Mouse (Mus musculus): ENCODE data around the gene Dolk.

Dolk gene

DNA sequence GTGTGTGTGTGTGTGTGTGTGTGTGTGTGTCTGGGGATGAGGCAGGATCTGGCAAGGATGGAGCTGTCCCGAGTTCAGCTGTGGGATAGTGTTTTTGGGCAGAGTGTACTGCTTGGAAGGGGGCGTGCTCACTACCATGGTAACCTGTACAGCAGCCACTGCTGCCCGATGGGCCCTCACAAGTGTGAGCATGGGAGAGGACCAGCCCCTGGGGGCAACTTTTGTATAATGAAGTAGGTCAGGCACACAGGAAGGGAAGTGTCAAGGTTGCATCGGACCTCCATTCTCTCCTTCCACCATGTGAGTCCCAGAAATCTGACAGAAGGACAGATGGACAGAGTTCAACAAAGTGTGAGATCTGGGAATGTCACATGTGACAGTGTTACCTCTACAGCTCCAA, 38.5 kb downstream of the Dolk start:
- DNase-seq: no peak

DNA sequence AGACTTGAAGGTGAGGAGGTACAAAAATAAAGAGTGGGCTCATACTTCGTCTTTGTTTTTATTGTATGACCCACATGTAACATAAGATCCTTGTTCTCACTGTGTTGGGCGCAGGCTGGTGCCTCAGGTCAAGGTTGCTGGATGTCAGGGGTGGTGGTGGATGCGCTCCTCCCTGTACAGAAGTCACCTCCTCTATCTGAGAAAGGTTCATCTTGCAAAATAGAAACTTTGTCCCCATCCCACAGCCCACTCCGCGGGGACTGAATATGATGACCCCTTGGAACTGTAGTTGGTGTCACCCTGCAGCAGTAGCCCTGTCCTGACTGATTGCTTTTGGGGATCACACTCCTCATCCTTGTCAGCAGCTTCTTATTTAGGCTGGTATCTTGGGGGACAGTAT, 39.1 kb downstream of the Dolk start:
- DNase-seq: no peak

DNA sequence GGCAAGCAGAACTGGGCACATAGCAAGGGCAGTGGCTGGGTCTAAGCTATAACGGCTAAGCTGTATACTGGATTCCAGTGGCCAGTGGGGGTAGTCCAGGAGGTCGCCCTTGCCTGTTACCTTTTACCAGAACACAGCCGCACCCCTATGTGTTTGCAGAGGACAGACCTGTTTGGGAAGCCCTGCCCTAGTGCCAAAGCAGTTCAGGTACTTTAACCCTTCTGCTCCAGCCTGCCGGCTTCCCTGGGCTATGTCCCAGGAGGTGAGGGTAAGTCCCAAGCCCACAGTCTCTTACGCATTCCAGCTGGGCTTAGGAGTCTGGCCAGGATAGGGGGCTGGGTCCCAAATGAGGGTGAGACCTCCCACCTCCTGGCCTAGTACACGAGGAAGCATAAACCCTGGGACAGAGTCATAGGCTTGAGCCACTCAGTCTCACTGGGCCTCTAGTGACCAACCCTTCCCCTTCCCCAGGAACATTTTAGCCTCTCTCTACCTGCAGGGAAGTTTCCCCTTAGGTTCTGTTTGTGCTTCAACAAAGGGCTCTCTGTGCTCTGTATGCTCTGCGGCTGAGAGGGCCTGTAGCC, 41.4 kb downstream of the Dolk start:
- DNase-seq: no peak

DNA sequence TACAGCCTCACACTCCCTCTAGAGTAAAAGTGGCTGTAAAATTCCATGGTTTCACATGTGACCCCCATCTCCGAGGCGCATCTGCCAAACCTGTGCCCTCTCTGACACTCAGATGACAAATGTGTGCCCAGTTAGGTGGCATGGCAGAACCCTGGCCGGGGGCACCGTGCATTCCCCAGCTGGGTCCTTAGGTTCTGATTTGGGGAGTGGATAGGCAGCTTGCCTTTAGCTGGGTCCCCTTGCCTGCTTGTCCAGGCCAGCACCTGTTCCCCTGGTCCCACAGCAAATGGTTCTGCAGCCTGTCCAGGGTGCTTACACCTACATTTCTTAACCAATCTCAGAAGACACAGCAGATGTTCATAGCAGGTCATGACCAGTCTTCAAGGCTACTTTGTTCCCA, 42.7 kb downstream of the Dolk start:
- DNase-seq: no peak

DNA sequence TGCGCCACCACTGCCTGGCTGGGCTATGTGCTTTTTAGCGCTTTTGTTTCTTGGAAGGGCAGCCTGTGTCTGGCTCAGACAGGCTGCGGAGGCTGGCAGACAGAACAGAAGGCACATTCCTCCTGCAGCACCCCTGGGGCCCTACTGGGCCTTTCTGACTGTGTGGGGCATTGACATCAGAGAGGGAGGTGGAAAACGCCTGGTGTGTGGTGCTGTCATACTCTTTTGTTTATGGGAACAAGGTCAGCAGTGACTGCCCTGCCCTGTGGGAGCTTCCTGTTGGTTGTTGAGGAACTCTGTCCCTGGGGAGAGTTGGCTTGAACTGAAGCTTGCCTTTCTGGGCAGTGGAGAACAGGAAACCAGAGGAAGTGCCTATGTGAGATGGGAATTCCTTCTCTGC, 43.6 kb downstream of the Dolk start:
- DNase-seq: peak; percentile 71

DNA sequence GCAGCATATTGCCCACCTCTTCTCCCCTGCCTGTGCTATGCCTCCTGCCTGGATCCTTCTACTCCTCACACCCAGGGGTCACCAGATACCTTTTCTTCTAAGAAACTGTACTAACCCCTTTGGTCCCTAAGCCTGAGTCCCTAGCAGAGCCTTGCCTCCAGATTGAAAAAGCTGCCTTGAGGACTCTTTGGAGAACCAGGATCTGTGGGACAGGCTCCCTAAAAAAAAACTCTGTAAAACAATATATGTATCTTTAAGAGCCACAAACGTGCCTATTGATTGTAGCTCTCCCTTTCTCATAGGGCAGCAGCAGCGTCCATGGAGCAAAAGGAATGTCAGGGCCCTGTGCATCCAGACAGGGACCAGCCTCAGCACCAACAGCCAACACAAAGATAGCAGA, 45.9 kb downstream of the Dolk start, which contains the start of gene Gm28035:
TSS of gene Gm28035 (plus strand) at position 301 of the 400 bp plus-strand sequence.
- DNase-seq: no peak

DNA sequence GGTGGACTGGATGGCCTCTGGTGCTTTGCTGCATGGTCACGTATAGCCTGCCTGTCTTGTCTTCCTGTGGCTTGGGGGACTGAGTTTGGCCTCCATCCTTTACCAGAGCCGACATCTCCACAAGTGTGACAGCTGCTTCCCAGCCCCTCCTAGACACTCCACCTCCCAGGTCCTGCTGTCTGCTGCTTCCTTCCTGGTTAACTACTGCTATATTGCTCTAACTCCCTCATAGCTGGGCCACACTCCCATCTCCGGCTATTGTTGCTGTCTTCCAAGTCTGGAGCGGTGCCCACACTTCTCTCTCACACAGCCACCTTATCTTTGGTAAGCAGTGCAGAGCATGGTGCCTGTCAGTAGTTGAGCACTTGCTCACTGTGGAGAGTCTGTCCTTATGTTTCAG, 46.4 kb downstream of the Dolk start:
- peak; percentile 71 for DNase-seq

DNA sequence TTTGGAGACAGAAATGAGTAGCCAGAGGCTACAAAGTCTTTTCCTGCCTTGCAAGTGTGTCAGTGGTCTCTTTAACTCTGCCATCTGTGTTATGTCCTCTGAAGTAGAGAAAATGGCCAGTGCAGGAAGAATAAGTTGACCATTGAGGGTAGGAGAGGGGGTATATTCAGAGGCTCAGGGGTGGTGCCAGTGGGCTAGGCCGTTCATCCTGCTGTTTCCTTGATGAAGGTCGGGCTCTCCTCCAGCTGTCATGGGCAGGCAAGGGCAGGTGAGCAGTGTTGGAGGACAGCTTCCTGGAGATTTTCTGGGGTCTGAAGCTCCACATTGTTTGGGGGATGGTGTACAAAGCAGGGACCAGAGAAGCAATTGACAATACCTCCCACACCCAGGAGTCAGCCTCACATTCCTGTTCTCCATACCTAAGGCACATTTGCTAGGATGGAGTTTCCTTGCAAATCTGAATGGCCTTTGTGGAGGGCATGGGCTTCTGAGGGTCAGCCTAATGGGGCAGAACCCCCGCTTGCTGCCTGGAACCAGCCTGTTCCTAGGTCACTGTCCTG, 47.1 kb downstream of the Dolk start:
- no peak for DNase-seq

DNA sequence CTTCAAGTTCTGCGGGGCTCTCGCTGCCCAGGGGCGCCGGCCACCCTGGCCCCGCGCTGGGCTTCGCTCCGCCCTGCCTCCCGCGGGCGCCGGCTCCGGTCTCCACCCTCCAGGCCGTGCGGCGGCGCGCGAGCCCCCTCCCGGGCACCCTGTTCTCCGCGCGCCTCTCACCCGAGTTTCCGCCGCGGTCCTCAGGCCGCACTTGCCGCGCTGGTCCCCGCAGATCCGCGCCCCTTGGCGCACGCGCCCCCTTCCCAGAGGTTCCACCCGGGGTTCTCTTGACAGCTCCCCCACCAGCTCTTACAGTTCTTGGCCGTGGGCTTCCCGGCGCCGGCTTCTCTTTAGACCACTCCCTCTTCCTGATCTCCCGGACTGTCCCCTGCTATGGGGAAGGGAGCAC, 48.3 kb downstream of the Dolk start:
- peak; percentile 72 for DNase-seq

DNA sequence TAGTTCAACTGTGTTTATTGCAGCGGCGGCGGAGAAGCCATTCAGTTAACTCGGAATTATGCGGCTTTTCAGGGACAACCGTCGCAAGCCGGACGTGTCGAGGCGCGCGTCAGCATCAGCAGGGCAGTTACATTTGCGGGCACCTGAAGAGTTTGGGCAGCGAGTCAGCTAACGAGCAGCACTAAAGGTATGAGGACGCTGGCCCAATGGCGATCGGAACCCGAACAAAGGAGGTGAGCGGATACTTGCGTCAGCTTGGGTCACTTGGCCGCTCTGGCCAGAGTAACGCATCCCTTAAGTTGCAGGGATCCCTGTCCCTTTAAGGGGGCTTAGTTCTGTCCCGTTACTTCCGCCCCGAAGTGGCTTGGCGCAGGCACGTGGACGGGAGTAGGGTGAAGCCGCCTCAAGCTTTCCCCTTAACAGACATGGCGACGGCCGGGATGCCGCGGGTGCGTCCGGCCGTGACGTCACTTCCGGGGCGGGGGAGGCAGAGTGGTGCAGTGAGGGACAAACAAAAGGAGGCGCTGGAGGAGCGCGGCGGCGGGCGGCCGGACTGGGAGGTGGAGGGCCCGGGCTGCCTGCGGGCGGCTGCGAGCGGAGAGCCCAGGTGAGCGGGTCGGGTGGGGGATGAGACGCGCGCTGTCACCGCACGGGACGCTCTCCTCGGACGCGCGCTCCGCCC, 48.8 kb downstream of the Dolk start, which contains the start of gene Lrrc8a:
TSS of gene Lrrc8a (plus strand) at position 517 of the 682 bp plus-strand sequence.
- peak; percentile 100 for DNase-seq

DNA sequence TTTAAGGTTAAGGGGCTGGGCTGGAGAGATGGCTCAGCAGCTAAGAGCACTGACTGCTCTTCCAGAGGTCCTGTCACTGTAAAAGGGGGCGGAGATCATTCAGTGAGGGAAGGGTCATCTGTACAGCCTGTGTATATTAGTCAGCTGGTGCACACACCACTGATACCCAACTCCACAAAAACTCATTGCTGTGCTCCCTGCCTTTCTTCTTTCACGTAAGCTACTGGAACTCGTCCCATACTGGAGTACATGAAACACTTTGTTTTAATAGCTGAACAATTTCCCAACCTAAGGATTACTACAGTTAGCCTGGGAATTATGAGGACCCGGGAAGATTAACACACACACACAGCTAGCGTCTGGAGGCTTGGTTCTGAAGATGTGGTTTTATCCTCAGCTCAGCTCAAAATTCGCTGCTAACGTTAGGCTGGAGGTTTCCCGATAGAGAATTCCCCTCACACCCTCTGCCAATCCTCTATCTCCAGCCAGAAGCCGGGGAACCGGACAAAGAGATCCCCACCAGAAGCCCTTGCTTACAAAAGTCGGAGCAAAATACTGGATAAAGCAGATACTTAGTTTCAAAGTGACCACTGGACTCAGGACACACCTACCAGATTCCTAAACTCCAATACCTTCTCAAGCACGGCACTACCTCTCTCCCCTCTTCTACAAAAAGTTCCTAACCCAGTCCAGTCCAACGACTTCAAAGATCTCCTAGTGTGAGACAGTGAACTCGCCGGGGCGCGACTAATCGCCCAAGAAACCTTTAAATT, 49.5 kb downstream of the Dolk start:
- DNase-seq: no peak

DNA sequence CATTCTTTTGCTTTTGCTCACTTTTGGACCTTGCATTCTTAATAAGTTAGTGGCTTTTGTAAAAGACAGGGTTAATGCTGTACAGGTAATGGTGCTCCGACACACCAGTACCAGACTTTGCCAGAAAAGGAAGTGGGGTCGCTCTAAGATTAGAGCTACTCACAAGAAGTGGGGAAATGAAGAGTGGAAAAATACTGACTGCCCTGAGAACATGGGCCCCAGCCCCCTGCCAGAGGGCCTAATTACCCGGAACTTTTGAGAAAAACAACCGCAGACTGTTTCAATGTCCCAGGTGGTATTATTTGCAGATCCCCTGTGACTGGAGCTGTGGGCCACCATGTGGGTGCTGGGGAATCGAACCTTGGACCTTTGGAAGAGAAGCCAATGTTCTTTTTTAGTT, 50.5 kb downstream of the Dolk start:
- no peak for DNase-seq

Data from lung, postnatal 14 days (tissue).